Mouse (Mus musculus) kidney, adult 2 months (tissue): Measurements from ENCODE around the gene Supt20. TPM values are rescaled to one million over a fixed set of nuclear protein-coding genes. Genes with fewer than 3 reads are reported as not detected.

ENCODE experiments used
- DNase-seq: peaks from one replicate; pipeline ENCODE4 v3.0.0; 2021
- H3K27ac ChIP-seq: fragments of 200-500 bp; 2 replicates; pipeline ENCODE4 v1.5.1; 2012; ENCODE audit warnings: low read depth, low read length, control low read depth, inconsistent platforms; ENCODE audit not compliant: insufficient read depth
- H3K27me3 ChIP-seq: fragments of 200-500 bp; replicated peaks from 2 replicates; pipeline ENCODE4 v1.6.1; 2012; ENCODE audit warnings: mild to moderate bottlenecking, moderate library complexity, low read length, inconsistent platforms; ENCODE audit not compliant: control insufficient read depth, insufficient read depth
- H3K36me3 ChIP-seq: fragments of 200-500 bp; 2 replicates; pipeline ENCODE4 v1.6.1; 2012; ENCODE audit warnings: mild to moderate bottlenecking, moderate library complexity, low read length, inconsistent platforms; ENCODE audit not compliant: control insufficient read depth, insufficient read depth
- H3K4me1 ChIP-seq: fragments of 200-500 bp; 2 replicates; pipeline ENCODE4 v1.6.1; 2011; ENCODE audit warnings: low read length; ENCODE audit not compliant: control insufficient read depth, insufficient read depth
- H3K4me3 ChIP-seq: fragments of 200-500 bp; 2 replicates; pipeline ENCODE4 v1.5.1; 2011; ENCODE audit warnings: mild to moderate bottlenecking, low read depth, low read length, control low read depth; ENCODE audit not compliant: insufficient read depth
- CTCF ChIP-seq: fragments of 200-500 bp; conservative IDR thresholded peaks from 2 replicates; pipeline ENCODE4 v1.5.1; 2011; ENCODE audit warnings: low read depth, mild to moderate bottlenecking, control low read depth, low read length, moderate library complexity, mixed read lengths; ENCODE audit not compliant: insufficient read depth, insufficient read length
- POLR2A ChIP-seq: fragments of 200-500 bp; IDR thresholded peaks from one replicate; pipeline ENCODE4 v1.6.1; 2011; ENCODE audit warnings: low read depth, low read length, control low read depth
- WGBS: fragments of 180-500 bp; shearing (Covaris S2); methylation state at CpG from one replicate; pipeline ENCODE4 v1.1.7; 2018; 5-methylcytosine and 5-hydroxymethylcytosine counted together
- polyA plus RNA-seq: library from polyadenylated mRNA; depleted of rRNA; stranded (reverse); fragments of >200 nt; gene quantifications from 2 replicates; pipeline ENCODE4 v1.2.3, GENCODE M21; 2012; rRNA removed

Supt20 gene
- polyA plus RNA-seq: 32.7 and 36.2 TPM in 2 replicates

DNA sequence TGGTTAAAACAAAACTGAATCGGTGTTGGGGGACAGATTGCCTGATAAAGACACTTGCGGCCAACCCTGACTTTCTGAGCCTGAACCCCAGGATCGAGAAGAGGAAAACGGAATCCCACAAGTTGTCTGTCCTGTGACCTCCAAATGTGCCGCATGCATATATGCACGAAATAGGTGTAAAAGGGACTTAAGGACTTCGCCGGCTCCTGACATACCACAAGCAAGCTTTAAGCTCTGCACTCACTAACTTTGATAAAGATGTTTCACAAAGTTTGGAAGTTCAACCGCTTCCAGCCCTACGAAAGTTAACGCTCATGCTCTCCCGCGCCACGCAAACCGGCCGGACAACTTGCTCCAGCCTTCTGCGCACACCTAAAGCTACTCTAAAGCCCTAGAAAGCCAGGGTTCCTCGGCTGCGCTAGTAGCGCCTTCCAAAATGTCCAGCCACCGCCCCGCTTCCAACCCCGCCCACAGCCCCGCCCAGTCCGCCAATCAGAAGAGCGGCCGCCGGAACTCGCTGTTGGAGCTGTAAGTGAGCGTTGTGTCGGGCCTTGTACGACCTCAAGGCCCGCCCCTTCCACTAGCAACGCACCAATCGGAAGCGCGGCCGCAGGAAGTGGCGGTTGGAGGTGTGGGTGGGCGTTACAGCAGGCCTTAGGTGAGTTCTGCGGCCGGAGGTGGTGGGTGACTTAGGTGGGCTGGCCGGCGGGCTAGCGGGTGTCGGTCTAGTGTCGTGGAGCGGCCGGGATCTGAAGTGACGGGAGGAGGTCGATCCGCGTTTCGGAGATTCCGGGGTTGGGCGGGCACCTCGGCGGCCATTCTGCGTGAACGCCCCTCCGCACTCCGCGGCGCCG, at the start of gene Supt20:
Supt20 (plus strand) TSS at position 606 of the 854 bp plus-strand sequence.
- H3K27ac ChIP-seq: peak within 1 kb of the TSS; percentile 57
- no peaks in the 10 kb centered on the region; the same call in 1 of the 2 replicates for H3K4me1 ChIP-seq
- no peaks in the 10 kb centered on the region for H3K36me3 ChIP-seq
- peak within 1 kb of the TSS; percentile 69 for H3K4me3 ChIP-seq
- TF ChIP-seq POLR2A: no peak
- no peak for TF ChIP-seq CTCF
- peak; percentile 97 for DNase-seq
- WGBS: 2% methylated on average over 65 of the region's 65 CpGs
- H3K27me3 ChIP-seq: no peaks in the 10 kb centered on the region

DNA sequence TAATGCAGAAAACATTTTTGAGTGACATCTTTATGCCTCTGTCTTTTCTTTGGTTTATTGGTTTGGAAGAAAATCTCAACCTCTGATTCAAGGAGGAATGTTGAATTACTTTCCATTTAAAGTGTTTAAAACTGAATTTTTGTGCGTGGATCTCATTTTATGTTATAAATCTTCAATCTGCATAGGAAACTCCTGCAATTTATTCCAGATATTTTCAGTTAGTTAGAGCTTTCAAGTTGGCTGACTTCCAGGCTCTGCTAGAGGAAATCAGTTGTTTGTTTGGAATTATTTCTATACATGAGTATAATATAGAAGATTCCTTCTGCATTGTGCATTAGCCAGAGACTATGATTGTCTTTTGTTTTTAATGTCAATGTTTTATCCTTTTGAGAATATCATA, 49.8 kb upstream of the Supt20 start:
- Histone ChIP-seq H3K4me1 (no peaks in the 10 kb centered on the region), H3K27me3 (no peaks in the 10 kb centered on the region), H3K36me3 (no peaks in the 10 kb centered on the region), H3K4me3 (no peak overlapping the region), H3K27ac (no peak overlapping the region)
- WGBS: 69% methylated on average over 1 of the region's 1 CpGs
- TF ChIP-seq POLR2A (no peak), CTCF (no peak)
- DNase-seq: no peak

DNA sequence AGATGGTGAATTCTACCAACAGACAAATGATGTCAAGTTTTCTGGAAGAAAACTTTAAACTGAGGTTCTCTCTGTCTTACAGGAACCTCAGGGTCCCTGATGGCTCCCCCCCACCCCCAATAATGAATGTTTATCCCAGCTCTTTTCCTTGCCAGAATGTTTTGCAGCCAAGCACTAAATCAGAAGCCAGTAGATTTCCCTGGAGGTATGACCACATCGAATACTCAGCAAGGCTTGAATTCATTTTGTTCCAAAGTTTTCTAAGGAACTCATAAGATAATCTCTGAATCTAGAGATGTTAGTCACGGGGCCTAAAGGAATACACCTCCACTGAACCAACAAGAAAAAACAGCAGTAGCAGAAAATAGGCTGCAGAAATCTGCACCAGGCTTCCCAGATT, 45.0 kb upstream of the Supt20 start:
- H3K4me1 ChIP-seq: peaks cover 8% of the 10 kb centered on the region; the same call in 1 of the 2 replicates
- WGBS: 61% methylated on average over 2 of the region's 2 CpGs
- no peaks in the 10 kb centered on the region for H3K36me3 ChIP-seq
- no peak overlapping the region for H3K4me3 ChIP-seq
- TF ChIP-seq CTCF: no peak
- no peak for TF ChIP-seq POLR2A
- no peaks in the 10 kb centered on the region for H3K27me3 ChIP-seq
- DNase-seq: no peak
- no peak overlapping the region for H3K27ac ChIP-seq

DNA sequence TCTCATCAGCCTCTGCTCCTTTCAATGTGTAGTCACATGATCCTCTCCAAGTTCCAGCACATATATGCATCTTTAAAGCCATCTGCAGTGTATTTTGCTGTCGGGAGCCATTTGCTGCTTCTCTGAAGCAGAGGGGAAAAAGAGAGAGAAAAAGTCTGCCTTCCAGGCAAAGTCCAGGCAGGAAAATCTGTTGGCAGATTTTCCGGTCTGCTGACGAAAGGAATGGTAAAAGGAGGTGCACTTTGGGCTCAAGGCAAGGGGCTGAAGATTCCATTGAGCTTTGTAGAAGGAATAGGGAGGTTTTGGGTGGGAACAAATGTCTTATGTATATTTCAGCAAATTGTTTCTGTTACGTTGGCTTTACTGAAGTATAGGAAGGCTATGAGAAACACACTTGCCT, 41.0 kb upstream of the Supt20 start:
- no peak overlapping the region for H3K4me3 ChIP-seq
- H3K27ac ChIP-seq: peak overlapping the region; percentile 76
- peak; percentile 81 for DNase-seq
- no peaks in the 10 kb centered on the region for H3K27me3 ChIP-seq
- peaks cover 12% of the 10 kb centered on the region; the same call in 1 of the 2 replicates for H3K4me1 ChIP-seq
- no peaks in the 10 kb centered on the region for H3K36me3 ChIP-seq
- WGBS: 53% methylated on average over 4 of the region's 4 CpGs
- TF ChIP-seq POLR2A (no peak), CTCF (no peak)

DNA sequence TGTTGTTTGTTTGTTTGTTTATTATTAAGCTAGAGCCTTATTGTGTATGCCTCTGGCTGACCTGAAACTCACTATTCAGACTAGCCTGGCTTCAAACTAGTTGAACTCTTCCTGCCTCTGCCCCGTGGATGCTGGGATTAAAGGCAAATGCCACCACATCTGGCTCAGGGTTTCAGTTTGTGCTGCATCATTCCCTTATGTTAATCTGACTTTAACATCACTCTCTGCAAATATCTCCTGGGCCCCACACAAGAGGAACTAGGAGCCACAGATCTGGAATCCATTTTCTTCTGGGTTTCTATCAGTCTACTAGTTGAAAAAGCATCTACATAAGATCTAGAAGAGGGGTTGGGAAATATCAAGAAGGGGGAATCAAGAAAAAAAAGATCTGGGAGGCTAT, 38.4 kb upstream of the Supt20 start:
- Histone ChIP-seq H3K36me3 (no peaks in the 10 kb centered on the region), H3K4me3 (no peak overlapping the region), H3K27me3 (no peaks in the 10 kb centered on the region), H3K4me1 (peaks cover 12% of the 10 kb centered on the region; the same call in 1 of the 2 replicates), H3K27ac (no peak overlapping the region)
- DNase-seq: no peak
- WGBS: 93% methylated on average over 1 of the region's 1 CpGs
- TF ChIP-seq POLR2A: no peak
- no peak for TF ChIP-seq CTCF

DNA sequence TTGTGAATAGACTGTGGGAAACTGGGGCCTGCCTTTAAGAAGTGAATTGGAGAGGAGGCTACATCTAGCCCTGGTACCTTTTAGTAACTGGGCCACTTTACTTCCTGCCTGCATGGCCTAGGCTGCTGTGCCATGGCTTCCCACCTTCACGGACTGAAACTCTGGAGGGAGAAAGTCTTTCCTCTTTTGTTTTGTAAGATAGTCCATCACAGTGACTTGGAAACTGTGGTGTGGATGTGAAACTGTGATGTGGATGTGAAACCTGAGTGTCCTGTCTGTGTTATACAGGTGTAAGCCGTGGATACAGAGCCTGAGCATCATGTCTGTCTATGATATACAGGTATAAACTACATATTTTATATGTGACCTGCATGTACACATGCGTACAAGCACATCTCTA, 35.5 kb upstream of the Supt20 start:
- no peak overlapping the region for H3K27ac ChIP-seq
- no peaks in the 10 kb centered on the region for H3K36me3 ChIP-seq
- 86% methylated on average over 3 of the region's 3 CpGs for WGBS
- H3K4me3 ChIP-seq: no peak overlapping the region
- H3K27me3 ChIP-seq: no peaks in the 10 kb centered on the region
- H3K4me1 ChIP-seq: 0 out of 2 replicates have a peak, but pooled peaks cover 4% of the 10 kb centered on the region
- TF ChIP-seq POLR2A: no peak
- no peak for DNase-seq

DNA sequence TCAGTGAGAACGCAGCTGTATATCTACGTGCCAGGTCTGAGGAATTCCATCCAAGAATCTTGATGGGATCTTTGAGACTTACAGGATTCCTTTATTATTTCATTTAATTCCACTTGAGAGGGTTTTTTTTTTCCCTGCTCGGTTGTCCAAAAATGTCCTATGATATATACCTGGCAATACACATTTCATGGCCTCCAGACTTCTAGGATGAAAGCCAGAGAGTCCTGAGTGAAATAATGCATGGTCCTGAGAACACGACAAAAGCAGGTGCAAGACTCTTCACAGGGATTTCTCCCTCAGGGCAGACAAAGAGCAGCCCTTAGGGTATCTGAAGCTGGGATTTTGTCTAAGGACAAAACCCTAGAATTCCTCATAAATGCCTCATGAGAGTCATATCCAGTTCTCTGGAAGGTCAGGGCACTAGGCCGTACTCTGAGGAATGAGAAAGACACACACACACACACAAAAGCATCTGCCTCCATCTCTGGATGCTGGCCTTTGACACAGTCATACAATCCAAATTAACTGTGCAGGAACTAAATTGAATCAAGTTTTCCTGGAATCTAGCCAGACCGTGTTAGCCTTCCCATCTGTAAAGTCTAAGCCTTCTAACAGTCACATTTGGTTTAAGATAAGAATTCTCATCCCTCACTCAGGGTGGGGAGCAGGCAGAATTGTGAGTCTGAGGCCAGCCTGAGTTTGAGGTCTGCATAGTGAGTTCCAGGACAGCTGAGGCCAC, 34.5 kb upstream of the Supt20 start:
- H3K27ac ChIP-seq: no peak overlapping the region
- 77% methylated on average over 6 of the region's 6 CpGs for WGBS
- H3K4me1 ChIP-seq: 0 out of 2 replicates have a peak, but pooled peaks cover 4% of the 10 kb centered on the region
- H3K36me3 ChIP-seq: no peaks in the 10 kb centered on the region
- TF ChIP-seq CTCF (no peak), POLR2A (no peak)
- peak; percentile 11 for DNase-seq
- H3K27me3 ChIP-seq: no peaks in the 10 kb centered on the region
- no peak overlapping the region for H3K4me3 ChIP-seq
